Mouse (Mus musculus): ENCODE data around the gene Tmem182. TPM values are rescaled to one million over a fixed set of nuclear protein-coding genes. Genes with fewer than 3 reads are reported as not detected.
A peak's percentile ranks its signal among the peaks of the same experiment; 100 is the strongest.

Tmem182 gene
- total RNA-seq, 1 experiment from 2014 or later, result not detected

- ATAC-seq (replicated peaks; ENCODE audit: low read depth, poor library complexity, severe bottlenecking), result no peak
These were observed 9.9 kb upstream of the Tmem182 start for GRCm38 (mm10) chr1:40795508-40795907.

DNA sequence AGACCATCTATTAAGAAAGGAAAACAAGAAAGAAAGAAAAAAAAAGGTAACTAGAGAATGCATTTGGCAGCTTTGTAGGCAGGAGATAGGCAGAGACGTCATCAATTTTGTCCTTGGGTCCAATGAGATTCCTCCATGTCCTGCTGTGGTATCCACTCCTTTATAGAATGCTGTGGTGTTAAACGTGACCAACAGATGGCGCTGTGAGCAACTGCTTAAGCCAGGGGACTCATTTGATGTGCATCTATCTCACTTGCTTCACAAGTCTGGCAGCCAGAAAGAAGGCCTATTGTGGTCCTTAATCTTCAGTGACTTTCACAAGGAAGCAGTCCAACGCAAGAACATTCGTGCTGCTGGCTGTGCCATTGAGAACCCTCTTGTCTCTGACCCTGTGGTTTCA lies 8.1 kb upstream of the Tmem182 start:
- peak; percentile 98 for ATAC-seq (replicated peaks; ENCODE audit: low read depth, poor library complexity, severe bottlenecking)

DNA sequence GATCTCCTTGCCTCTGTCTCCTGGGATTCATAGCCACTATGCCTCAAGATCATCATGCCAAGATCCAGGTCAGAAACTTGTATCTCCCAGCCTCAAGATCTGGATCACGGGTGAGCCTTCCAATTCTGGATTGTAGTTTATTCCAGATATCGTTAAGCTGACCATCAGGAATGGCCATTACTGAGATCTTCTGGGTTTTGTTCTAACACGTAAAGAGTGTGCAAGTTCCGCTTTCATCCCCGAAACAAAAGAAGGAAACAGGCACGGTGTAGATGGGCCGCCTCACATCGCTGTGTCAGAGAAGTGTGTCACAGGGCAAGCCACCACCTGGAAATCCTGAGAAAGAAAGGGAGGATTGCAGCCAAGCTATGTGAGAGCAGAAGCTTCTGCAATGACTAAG lies 6.3 kb upstream of the Tmem182 start:
- no peak for ATAC-seq (replicated peaks; ENCODE audit: low read depth, poor library complexity, severe bottlenecking)

- ATAC-seq (replicated peaks; ENCODE audit: low read depth, poor library complexity, severe bottlenecking), result peak; percentile 48
These were observed 4.5 kb upstream of the Tmem182 start for GRCm38 (mm10) chr1:40800908-40801307.

- ATAC-seq (replicated peaks; ENCODE audit: low read depth, poor library complexity, severe bottlenecking), result peak; percentile 73; the same call in 1 of the 2 replicates
These were observed 2.6 kb upstream of the Tmem182 start for GRCm38 (mm10) chr1:40802759-40803158.

GRCm38 (mm10) chr1:40804118-40804517 lies 1.3 kb upstream of the Tmem182 start:
- no peak for ATAC-seq (replicated peaks; ENCODE audit: low read depth, poor library complexity, severe bottlenecking)

DNA sequence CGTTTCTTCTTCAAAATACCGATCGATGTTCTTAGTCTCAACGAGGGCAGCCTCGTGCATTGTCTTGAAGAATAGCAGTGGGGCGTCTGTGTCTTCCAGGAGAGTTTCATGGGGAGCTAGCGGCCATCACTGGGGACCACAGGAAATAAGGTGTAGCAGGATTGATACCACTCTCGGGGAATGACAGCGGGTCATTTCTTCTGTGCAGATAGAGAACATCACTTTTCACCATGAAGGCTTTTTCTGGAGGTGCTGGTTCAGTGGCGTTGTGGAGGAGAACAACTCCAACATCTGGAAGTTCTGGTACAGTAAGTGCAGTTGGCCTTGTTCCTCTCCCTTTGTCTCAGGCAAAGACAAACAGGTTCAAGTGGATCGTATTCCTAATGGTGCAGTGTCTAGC lies 490 bp downstream of the Tmem182 start:
- ATAC-seq (replicated peaks; ENCODE audit: low read depth, poor library complexity, severe bottlenecking), result no peak

DNA sequence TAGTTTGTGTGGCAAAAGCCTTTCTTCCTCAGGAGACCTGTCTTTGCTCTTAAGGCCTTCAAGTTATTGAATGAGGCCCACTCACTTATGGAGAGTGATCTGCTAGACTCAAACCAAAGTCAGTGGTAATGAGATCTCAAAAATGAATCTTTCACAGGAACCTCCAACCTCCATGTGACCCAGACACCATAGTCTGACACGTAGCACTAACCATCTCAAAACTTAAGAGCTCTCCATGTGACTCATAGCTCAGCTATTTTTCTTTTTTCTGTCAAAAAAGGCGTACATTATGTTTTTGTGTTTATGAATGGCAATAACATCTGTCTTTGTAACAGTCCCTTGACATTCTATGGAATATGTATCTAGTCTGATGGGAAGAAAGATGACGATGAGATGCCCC lies 3.2 kb downstream of the Tmem182 start:
- ATAC-seq (replicated peaks; ENCODE audit: low read depth, poor library complexity, severe bottlenecking), result no peak

GRCm38 (mm10) chr1:40815071-40815845 lies 9.9 kb downstream of the Tmem182 start:
- 0 out of 2 replicates have a peak, but pooled peaks have one; percentile 29 for ATAC-seq (replicated peaks; ENCODE audit: low read depth, poor library complexity, severe bottlenecking)

DNA sequence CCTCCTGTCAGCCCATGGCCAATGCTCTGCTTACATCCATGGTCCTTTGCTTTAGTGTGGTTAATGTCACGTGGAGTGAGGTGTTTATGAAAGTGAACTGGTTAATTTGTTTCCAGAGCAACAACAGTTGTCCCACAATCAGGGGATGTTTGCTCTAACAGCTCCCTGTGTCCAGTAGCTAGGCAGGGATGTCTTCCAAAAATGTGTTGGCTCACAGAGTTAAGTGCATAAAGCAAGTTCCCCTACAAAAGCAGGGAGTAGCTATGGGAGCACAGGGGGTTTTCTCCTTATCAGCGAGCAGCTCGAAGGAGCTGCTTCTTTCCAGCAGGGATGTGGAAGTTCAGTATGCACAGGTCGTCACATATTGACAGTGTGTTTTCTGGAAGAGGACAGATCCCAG lies 19.1 kb downstream of the Tmem182 start:
- no peak for ATAC-seq (replicated peaks; ENCODE audit: low read depth, poor library complexity, severe bottlenecking)

GRCm38 (mm10) chr1:40824936-40825335 lies 19.5 kb downstream of the Tmem182 start:
- ATAC-seq (replicated peaks; ENCODE audit: low read depth, poor library complexity, severe bottlenecking), result no peak

DNA sequence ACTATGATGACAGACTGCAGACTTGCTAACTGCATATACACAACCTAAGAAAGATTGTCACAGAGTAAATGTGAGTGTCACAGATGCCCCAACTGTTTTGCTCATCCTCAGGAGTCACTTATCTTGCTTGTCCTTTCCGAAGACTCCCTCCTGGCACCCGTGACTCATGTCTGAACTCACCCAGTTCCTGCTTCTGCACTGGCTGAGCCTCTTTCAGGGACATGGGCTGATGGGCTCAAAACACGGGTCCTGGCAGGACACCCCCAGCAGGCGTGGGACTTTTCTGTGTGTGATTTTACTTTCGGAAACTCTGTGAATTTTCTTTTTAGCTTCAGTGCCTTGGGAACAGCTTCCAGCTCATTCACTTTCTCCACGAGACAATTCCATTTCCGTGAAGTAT lies 20.4 kb downstream of the Tmem182 start:
- ATAC-seq (replicated peaks; ENCODE audit: low read depth, poor library complexity, severe bottlenecking), result no peak

DNA sequence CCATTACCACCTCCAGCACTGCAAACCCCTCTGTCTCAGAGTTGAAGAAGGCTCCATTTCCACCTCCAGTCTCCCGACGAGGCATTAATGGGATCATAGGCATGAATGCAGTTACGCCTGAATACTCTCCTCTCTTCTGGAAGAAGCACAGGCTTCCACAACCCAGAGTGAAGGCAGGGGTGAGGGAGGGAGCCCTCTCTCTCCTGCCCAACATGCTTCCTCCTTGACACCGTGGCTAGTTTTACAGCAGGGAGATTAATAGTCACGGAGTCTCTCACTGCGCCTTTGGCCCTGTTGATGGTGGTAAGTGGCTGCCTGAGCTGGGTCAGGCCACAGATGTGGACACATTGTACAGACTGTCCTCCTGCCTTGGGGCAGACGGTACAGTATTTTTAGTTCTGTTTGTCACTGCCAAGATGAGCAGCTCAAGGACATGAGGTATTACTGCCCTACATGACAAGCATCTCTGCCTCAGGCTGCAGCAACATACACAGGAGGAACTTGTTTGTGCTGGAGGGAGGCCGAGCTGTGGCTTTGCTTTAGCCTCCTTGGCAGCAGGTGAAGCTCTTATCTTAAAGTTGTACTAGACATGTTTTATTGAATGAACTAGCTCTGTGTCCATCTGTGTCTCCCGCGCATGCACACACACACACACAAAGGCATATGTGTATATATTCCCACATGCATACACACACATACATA lies 24.0 kb downstream of the Tmem182 start:
- ATAC-seq (replicated peaks; ENCODE audit: low read depth, poor library complexity, severe bottlenecking), result no peak

DNA sequence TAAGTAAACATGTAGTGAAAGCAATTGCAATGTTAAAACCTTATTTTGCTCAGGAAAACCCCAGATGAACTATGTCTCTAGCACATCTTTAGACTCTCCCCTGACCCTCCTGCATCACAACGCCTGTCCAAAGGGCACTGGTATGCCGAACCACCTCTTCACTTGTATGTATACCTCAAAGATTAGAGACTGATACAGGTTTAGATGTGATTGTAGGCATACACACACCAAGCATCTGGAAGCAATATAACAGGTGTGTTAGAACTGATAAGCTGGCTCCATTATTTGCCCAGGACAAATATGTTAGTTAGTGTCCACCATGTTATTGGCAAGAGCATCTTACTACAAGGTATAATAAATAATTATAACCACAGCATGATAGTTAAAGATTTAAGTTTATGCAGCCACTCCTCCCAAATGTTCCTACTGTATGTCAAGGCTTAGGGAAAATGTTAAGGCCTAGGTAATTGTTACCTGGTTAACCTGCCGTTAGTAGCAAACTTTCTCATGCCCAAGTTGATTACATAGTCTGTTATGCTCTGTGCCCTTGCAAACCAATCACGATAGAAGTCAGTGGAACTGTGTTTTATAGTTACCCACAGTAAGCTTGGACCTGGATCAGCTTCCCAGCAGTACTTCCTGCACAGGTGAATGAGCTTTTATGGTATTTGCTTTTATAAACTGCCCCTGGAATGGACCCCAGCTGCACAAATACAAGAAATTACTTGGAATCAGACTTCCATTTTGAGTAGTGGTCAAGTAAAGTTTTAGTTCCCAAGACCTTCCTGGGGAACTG lies 25.5 kb downstream of the Tmem182 start:
- no peak for ATAC-seq (replicated peaks; ENCODE audit: low read depth, poor library complexity, severe bottlenecking)

DNA sequence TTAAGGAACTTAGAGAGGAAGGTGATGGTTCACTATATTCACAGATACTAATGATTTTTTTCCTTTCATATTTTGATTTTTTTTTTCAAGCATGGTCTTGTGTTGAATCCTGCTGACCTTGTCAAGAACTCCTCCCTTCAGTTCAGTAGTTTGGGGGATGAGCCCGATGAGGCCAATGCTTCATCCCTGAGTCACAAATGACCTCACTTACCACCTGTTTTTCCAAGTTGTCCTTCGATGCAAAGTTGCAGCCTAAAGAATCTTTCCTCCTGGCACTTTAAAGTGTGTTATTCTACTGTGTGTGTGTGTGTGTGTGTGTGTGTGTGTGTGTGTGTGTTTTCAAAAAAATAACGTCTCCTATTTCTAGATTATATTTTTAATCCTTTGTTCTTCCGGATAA lies 30.1 kb downstream of the Tmem182 start:
- ATAC-seq (replicated peaks; ENCODE audit: low read depth, poor library complexity, severe bottlenecking), result no peak

- no peak for ATAC-seq (replicated peaks; ENCODE audit: low read depth, poor library complexity, severe bottlenecking)
These were observed 35.2 kb downstream of the Tmem182 start for GRCm38 (mm10) chr1:40840605-40841004.

DNA sequence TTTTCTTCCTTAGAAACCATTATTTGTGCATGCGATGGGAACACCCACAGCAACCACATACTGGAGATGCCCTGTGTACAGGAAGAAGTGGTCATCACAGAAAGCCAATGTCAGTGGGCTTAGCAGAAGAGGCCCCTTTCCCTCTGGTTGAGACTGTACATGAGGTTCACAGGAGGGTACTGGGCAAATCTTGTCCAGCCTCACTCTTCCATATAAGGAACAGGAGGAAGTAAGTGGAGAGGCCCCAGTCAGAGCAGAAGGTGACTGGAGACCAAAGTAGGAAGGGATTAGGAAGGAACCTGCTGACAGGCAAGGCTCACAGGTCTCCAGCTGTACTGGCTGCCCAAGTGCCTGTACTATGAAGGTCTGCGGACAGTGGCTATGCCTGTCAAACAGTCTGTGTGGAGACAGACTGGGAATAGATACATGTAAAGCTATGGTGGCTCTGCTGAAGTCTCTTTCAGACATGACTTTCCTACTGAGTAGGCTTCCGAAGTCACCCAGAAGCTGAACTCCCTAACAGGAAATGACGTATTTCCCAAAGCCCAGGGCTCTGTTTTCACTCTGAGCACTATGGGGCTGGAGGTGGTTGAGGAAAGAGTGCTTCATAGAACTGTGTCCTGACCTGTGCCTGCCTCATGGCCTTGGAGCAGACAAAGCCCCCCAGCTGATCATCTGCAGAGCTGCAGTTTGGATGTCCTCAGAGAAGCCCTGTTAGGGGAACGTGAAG lies 35.8 kb downstream of the Tmem182 start:
- ATAC-seq (replicated peaks; ENCODE audit: low read depth, poor library complexity, severe bottlenecking), result peak; percentile 73

DNA sequence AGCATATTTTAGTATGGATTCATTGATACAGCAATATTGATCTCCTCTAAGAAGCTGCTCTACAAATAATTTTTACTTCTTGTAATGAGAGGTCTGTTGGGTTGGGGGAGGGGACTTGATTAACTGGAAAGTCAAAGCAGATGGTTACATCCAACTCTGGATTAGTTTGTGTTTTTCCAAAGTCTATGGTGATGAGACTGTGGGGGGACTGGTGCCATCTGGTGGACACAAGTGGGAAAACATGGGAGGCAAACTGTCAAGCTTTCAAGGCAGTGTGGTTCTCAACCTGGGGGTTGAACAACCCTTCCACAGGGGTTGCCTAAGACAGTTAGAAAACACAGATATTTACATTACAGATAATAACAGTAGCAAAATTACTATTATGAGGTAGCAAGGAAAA lies 39.2 kb downstream of the Tmem182 start:
- ATAC-seq (replicated peaks; ENCODE audit: low read depth, poor library complexity, severe bottlenecking), result peak; percentile 71

GRCm38 (mm10) chr1:40847196-40847938 lies 42.0 kb downstream of the Tmem182 start:
- ATAC-seq (replicated peaks; ENCODE audit: low read depth, poor library complexity, severe bottlenecking), result no peak

Measured in common myeloid progenitor, adult 5-6 weeks (primary cell).